Comparison of ENCODE assay signal across 21 mouse cellular contexts in genomic region chr5:106452686-106453085, GRCm38 (mm10). TPM values are rescaled to one million over a fixed set of nuclear protein-coding genes. Genes with fewer than 3 reads are reported as not detected.
DNase-seq lines count a peak whose midpoint lies in the region; ATAC-seq lines count a peak whose summit lies in the region.
"Had no signal": no experiment of that assay in that cellular context is flagged by ENCODE, and none has a peak within 500 bp of the region (broad histone marks: within the 10 kb centered on the region; RNA-seq: fewer than 3 reads in every experiment).

No protein-coding gene starts in this region.

- H3K9ac ChIP-seq in forebrain, embryonic 11.5 days (ENCODE audit: low read length) = no peak overlapping the region; the same call in 1 of the 2 replicates
- H3K9ac ChIP-seq in forebrain, embryonic 16.5 days (replicated peaks; ENCODE audit: low read depth, low read length) = no peak overlapping the region
- peak overlapping the region; percentile 75; the same call in 1 of the 2 replicates for H3K9ac ChIP-seq in midbrain, embryonic 13.5 days (replicated peaks)
- H3K9ac ChIP-seq: embryonic facial prominence, embryonic 15.5 days had no signal

- peak overlapping the region; percentile 33 for H3K4me3 ChIP-seq in forebrain, embryonic 11.5 days (ENCODE audit: low read depth, low read length)
- H3K4me3 ChIP-seq in forebrain, embryonic 16.5 days (replicated peaks; ENCODE audit: low read length) = no peak overlapping the region
- H3K4me3 ChIP-seq in midbrain, embryonic 13.5 days (replicated peaks) = peak overlapping the region; percentile 51

- 4% methylated on average over 4 of the region's 4 CpGs for WGBS in forebrain, embryonic 11.5 days
- WGBS in forebrain, embryonic 16.5 days = 6% methylated on average over 2 of the region's 4 CpGs
- WGBS in midbrain, embryonic 13.5 days = 9% methylated on average over 4 of the region's 4 CpGs

- H3K4me2 ChIP-seq in forebrain, embryonic 11.5 days (ENCODE audit: low read depth, low read length, severe bottlenecking) = peak overlapping the region; percentile 21; the same call in 1 of the 2 replicates
- no peak overlapping the region for H3K4me2 ChIP-seq in forebrain, embryonic 16.5 days (ENCODE audit: low read length)
- peak overlapping the region; percentile 55 for H3K4me2 ChIP-seq in midbrain, embryonic 13.5 days (replicated peaks)

- peaks cover 91% of the 10 kb centered on the region for H3K27me3 ChIP-seq in forebrain, embryonic 11.5 days (ENCODE audit: control insufficient read depth, insufficient read depth, low read length)
- H3K27me3 ChIP-seq in forebrain, embryonic 16.5 days (replicated peaks; ENCODE audit: control insufficient read depth, insufficient read depth, low read length) = peaks cover 73% of the 10 kb centered on the region
- H3K27me3 ChIP-seq in midbrain, embryonic 13.5 days = peaks cover 82% of the 10 kb centered on the region

- DNase-seq in forebrain, embryonic 11.5 days (ENCODE audit: low spot score) = no peak
- DNase-seq in cerebellum, adult 18-20 months = peak; percentile 39 to 49
- peak; percentile 55 for DNase-seq in cerebellum, adult 9-11 months
- DNase-seq in thymus, postnatal 0 days (ENCODE audit: low spot score) = no peak
- DNase-seq in layer of hippocampus, postnatal 10 days (ENCODE audit: low spot score in 2 of 2) = no peak
- DNase-seq: adrenal gland, postnatal 10 days; gastrocnemius, postnatal 25 days; kidney, adult 8-10 months; kidney, postnatal 36 days; layer of hippocampus, adult 9-11 months; lung, postnatal 36 days; right cerebral cortex, postnatal 4 days; thymus, postnatal 36 days had no signal

- no peak overlapping the region for H3K27ac ChIP-seq in forebrain, embryonic 11.5 days (ENCODE audit: low read depth, low read length)
- no peak overlapping the region for H3K27ac ChIP-seq in forebrain, embryonic 16.5 days (ENCODE audit: low read length)
- H3K27ac ChIP-seq in midbrain, embryonic 13.5 days = peak overlapping the region; percentile 88
- H3K27ac ChIP-seq: embryonic facial prominence, embryonic 15.5 days had no signal

- no peaks in the 10 kb centered on the region for H3K9me3 ChIP-seq in forebrain, embryonic 11.5 days (ENCODE audit: control insufficient read depth, low read length)
- H3K9me3 ChIP-seq in forebrain, embryonic 16.5 days (ENCODE audit: control insufficient read depth, low read length) = no peaks in the 10 kb centered on the region
- H3K9me3 ChIP-seq in midbrain, embryonic 13.5 days = no peaks in the 10 kb centered on the region
- H3K9me3 ChIP-seq: embryonic facial prominence, embryonic 15.5 days had no signal

- peaks cover 17% of the 10 kb centered on the region; the same call in 1 of the 2 replicates for H3K4me1 ChIP-seq in forebrain, embryonic 11.5 days (replicated peaks; ENCODE audit: control insufficient read depth, insufficient read depth, low read length)
- peaks cover 11% of the 10 kb centered on the region for H3K4me1 ChIP-seq in forebrain, embryonic 16.5 days (replicated peaks; ENCODE audit: control insufficient read depth, insufficient read depth, low read length)
- H3K4me1 ChIP-seq in midbrain, embryonic 13.5 days (replicated peaks) = peaks cover 39% of the 10 kb centered on the region

- H3K36me3 ChIP-seq in forebrain, embryonic 11.5 days (ENCODE audit: control insufficient read depth, insufficient read depth, low read length) = no peaks in the 10 kb centered on the region
- no peaks in the 10 kb centered on the region for H3K36me3 ChIP-seq in forebrain, embryonic 16.5 days (ENCODE audit: control insufficient read depth, insufficient read depth)
- H3K36me3 ChIP-seq in midbrain, embryonic 13.5 days = no peaks in the 10 kb centered on the region
- H3K36me3 ChIP-seq: embryonic facial prominence, embryonic 15.5 days had no signal

- ATAC-seq in forebrain, embryonic 11.5 days (replicated peaks; ENCODE audit: low FRiP score) = no peak
- ATAC-seq in forebrain, embryonic 16.5 days = no peak
- no peak for ATAC-seq in midbrain, embryonic 13.5 days
- ATAC-seq in frontal cortex, adult (ENCODE audit: low TSS enrichment) = no peak

RNA-seq across cellular contexts. Expression of gene Barhl2, which starts 5.3 kb away (rescaled TPM):
- 7.0 and 7.9 TPM in 2 replicates for polyA plus RNA-seq in forebrain, embryonic 11.5 days (2014; fragmentation: Nextera tagmentation; extraction: Ambion mirVana)
- polyA plus RNA-seq in forebrain, embryonic 16.5 days (2015; fragmentation: Nextera tagmentation; extraction: Ambion mirVana) = 0.47 and 1.6 TPM in 2 replicates
- polyA plus RNA-seq in midbrain, embryonic 13.5 days (2015; fragmentation: Nextera tagmentation; extraction: Ambion mirVana) = 12.9 and 14.4 TPM in 2 replicates
- polyA plus RNA-seq in thymus, postnatal 0 days (2015; fragmentation: Nextera tagmentation; extraction: Ambion mirVana) = not detected in 2 replicates
- total RNA-seq in layer of hippocampus, postnatal 10 days (2021) = under 1 TPM; 0.46 to 0.51 TPM
- total RNA-seq: adrenal gland, postnatal 10 days; common myeloid progenitor, adult 5-6 weeks; gastrocnemius, postnatal 25 days had no signal
- polyA plus RNA-seq: C2C12; embryonic facial prominence, embryonic 15.5 days; heart, postnatal 0 days; liver, embryonic 16.5 days had no signal

Comparison
In these comparisons a context has a peak if more than half of its experiments do, and no peak if none do; other contexts are left out.
1. DNase-seq: peak in cerebellum, adult 18-20 months (2 of 2) and cerebellum, adult 9-11 months (single experiment); none in forebrain, embryonic 11.5 days (single experiment), thymus, postnatal 0 days (single experiment) and layer of hippocampus, postnatal 10 days (0 of 2).